In the genomic region with DNA sequence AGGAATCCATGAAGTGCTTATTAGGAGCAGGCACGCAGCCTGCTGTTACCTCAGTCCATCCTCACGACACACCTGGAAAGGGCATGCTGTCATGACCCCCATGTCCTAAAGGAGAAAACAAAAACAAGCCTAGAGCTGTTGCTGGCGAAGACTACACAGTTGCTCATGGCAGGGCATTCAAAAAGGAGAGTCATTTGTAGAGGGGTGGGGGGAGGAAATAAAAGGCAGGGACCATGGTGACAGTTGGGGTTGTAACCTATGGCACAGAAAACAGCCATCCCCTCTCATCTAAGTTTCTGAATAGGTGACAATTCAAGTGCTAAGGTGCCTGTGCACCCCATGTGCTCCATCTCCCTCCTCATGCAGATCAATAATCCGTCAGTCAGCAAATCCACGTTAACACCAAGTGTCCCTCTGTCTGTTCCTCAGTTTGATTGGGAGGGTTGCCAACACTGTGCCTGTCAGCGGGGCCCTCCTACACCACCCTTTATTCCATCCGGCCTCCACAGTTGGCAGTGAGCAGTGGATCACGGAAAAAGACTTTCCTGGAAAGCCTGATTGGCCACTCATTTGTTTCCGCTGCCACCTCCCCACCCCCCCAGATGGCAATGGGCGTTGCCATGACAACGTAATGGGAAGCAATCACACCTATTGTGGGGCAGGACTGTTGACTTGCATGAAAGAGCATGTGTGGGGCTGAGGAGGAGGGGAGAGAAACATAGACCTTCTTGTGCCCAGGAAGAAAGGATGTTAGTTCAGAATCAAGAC, we compare ENCODE assay signal across 8 mouse cellular contexts.
DNase-seq lines count a peak whose midpoint lies in the region; ATAC-seq lines count a peak whose summit lies in the region.

No protein-coding gene starts in this region.

- H3K27me3 ChIP-seq in hindbrain, embryonic 11.5 days (ENCODE audit: control insufficient read depth, insufficient read depth, low read length), result no peaks in the 10 kb centered on the region
- H3K27me3 ChIP-seq in limb, embryonic 11.5 days (ENCODE audit: control insufficient read depth, insufficient read depth, low read length), result no peaks in the 10 kb centered on the region

- DNase-seq in ES-CJ7 (ENCODE audit: low read depth, low spot score), result peak; percentile 42
- peak; percentile 73 for DNase-seq in embryo, embryonic 10 days (ENCODE audit: low spot score)
- peak; percentile 76 for DNase-seq in hindbrain, embryonic 11.5 days (ENCODE audit: low spot score)
- peak; percentile 65 for DNase-seq in limb, embryonic 11.5 days (ENCODE audit: low spot score)
- peak; percentile 66 for DNase-seq in right cerebral cortex, postnatal 4 days
- DNase-seq in gastrocnemius, postnatal 4 days (ENCODE audit: low spot score in 2 of 2), result no peak
- DNase-seq in urinary bladder, adult 18-20 months (ENCODE audit: low spot score in 2 of 2), result no peak
- no peak for DNase-seq in heart, postnatal 4 days

- no peak overlapping the region for H3K9ac ChIP-seq in hindbrain, embryonic 11.5 days (ENCODE audit: low read depth, low read length)
- no peak overlapping the region for H3K9ac ChIP-seq in limb, embryonic 11.5 days (ENCODE audit: low read length)

- 20% methylated on average over 11 of the region's 11 CpGs for WGBS in hindbrain, embryonic 11.5 days
- 30% methylated on average over 11 of the region's 11 CpGs for WGBS in limb, embryonic 11.5 days

- H3K4me3 ChIP-seq in hindbrain, embryonic 11.5 days (ENCODE audit: low read depth, low read length), result no peak overlapping the region
- no peak overlapping the region for H3K4me3 ChIP-seq in limb, embryonic 11.5 days (ENCODE audit: low read depth, low read length)

- peak overlapping the region; percentile 1; the same call in 1 of the 2 replicates for H3K4me2 ChIP-seq in hindbrain, embryonic 11.5 days (replicated peaks; ENCODE audit: low read depth, low read length)
- peak overlapping the region; percentile 28; the same call in 1 of the 2 replicates for H3K4me2 ChIP-seq in limb, embryonic 11.5 days (ENCODE audit: low read depth, severe bottlenecking)

- H3K27ac ChIP-seq in hindbrain, embryonic 11.5 days (ENCODE audit: low read depth, low read length), result peak overlapping the region; percentile 54; the same call in 1 of the 2 replicates
- no peak overlapping the region for H3K27ac ChIP-seq in limb, embryonic 11.5 days (replicated peaks; ENCODE audit: low read depth, low read length)

- H3K9me3 ChIP-seq in hindbrain, embryonic 11.5 days (ENCODE audit: control insufficient read depth, low read length), result no peaks in the 10 kb centered on the region
- H3K9me3 ChIP-seq in limb, embryonic 11.5 days (ENCODE audit: control insufficient read depth, low read length), result no peaks in the 10 kb centered on the region

- peak; percentile 79 for ATAC-seq in hindbrain, embryonic 11.5 days (ENCODE audit: low FRiP score)
- no peak for ATAC-seq in limb, embryonic 11.5 days (ENCODE audit: insufficient number of reproducible peaks, low FRiP score, low TSS enrichment, low read depth)

- peaks cover 19% of the 10 kb centered on the region for H3K4me1 ChIP-seq in hindbrain, embryonic 11.5 days (replicated peaks; ENCODE audit: control insufficient read depth, insufficient read depth, low read length)
- H3K4me1 ChIP-seq in limb, embryonic 11.5 days (ENCODE audit: control insufficient read depth, insufficient read depth, low read length), result peaks cover 6% of the 10 kb centered on the region

- no peaks in the 10 kb centered on the region for H3K36me3 ChIP-seq in hindbrain, embryonic 11.5 days (ENCODE audit: control insufficient read depth, insufficient read depth, low read length)
- H3K36me3 ChIP-seq in limb, embryonic 11.5 days (ENCODE audit: control insufficient read depth, insufficient read depth, low read length), result no peaks in the 10 kb centered on the region

Comparison
In these comparisons a context has a peak if more than half of its experiments do, and no peak if none do; other contexts are left out.
1. DNase-seq: peak in ES-CJ7 (single experiment), embryo, embryonic 10 days (single experiment), hindbrain, embryonic 11.5 days (single experiment), limb, embryonic 11.5 days (single experiment) and right cerebral cortex, postnatal 4 days (single experiment); none in gastrocnemius, postnatal 4 days (0 of 2), urinary bladder, adult 18-20 months (0 of 2) and heart, postnatal 4 days (single experiment).